Mouse (Mus musculus): Measurements from ENCODE around the gene Zfp36l2. TPM values are rescaled to one million over a fixed set of nuclear protein-coding genes. Genes with fewer than 3 reads are reported as not detected.

Zfp36l2 gene
- total and polyA plus RNA-seq, 3 experiments, result 68.5 to 174 (median 93.6) TPM

DNA sequence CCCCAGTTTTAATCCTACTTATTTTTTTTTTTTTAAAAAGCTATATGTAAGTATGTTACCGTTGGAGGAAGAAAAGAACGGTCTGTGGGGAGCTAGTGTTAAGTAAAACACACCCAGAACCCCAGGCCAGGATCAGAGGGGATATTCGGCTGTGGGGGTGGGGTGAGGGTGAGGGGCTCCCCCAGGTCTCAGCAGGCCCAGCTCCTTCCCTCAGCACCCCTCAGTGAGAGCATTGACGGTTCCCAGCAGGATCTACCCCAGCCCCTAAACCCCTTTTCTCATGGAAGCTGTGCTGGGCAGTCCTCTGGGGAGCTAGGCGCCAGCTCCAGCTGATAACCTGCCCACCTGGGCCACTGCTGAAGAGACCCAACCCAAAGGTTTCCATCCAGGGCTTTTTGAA, 38.2 kb downstream of the Zfp36l2 start:
- H3K27ac ChIP-seq (ENCODE audit: control insufficient read depth, low read depth, low read length), result peak overlapping the region; percentile 99
- TF ChIP-seq RCOR1 (IDR thresholded peaks at IDR 0.05; ENCODE audit: low read depth, low read length) (no peak), SIN3A (IDR thresholded peaks at IDR 0.05; ENCODE audit: low read length) (0 out of 2 replicates have a peak, but pooled peaks have one; percentile 1)
- H3K36me3 ChIP-seq (ENCODE audit: control insufficient read depth in 1 of 2, insufficient read depth in 2 of 2, low read length in 2 of 2), result peaks cover 0 to 71% of the 10 kb centered on the region in 2 experiments; a peak in 2 of 4 replicates
- no peak overlapping the region for H3K4me3 ChIP-seq (ENCODE audit: control insufficient read depth in 1 of 2, insufficient read depth in 1 of 2, low read depth in 2 of 2, low read length in 2 of 2)
- no peak for DNase-seq (ENCODE audit: low read depth, low spot score)
- H3K4me1 ChIP-seq (ENCODE audit: control insufficient read depth in 1 of 2, insufficient read depth in 2 of 2, low read length in 2 of 2), result peaks cover 35 to 79% of the 10 kb centered on the region in 2 experiments
- H3K9me3 ChIP-seq (replicated peaks; ENCODE audit: insufficient read depth, low read length), result no peaks in the 10 kb centered on the region
- no peaks in the 10 kb centered on the region for H3K27me3 ChIP-seq (ENCODE audit: control insufficient read depth in 1 of 2, insufficient read depth in 2 of 2, low read length in 2 of 2)
- peak overlapping the region; percentile 10 for H3K9ac ChIP-seq (ENCODE audit: control insufficient read depth, low read depth, low read length, poor library complexity, severe bottlenecking)
- H3K79me2 ChIP-seq (ENCODE audit: control insufficient read depth, insufficient read depth, low read length, poor library complexity), result peaks cover 14% of the 10 kb centered on the region

DNA sequence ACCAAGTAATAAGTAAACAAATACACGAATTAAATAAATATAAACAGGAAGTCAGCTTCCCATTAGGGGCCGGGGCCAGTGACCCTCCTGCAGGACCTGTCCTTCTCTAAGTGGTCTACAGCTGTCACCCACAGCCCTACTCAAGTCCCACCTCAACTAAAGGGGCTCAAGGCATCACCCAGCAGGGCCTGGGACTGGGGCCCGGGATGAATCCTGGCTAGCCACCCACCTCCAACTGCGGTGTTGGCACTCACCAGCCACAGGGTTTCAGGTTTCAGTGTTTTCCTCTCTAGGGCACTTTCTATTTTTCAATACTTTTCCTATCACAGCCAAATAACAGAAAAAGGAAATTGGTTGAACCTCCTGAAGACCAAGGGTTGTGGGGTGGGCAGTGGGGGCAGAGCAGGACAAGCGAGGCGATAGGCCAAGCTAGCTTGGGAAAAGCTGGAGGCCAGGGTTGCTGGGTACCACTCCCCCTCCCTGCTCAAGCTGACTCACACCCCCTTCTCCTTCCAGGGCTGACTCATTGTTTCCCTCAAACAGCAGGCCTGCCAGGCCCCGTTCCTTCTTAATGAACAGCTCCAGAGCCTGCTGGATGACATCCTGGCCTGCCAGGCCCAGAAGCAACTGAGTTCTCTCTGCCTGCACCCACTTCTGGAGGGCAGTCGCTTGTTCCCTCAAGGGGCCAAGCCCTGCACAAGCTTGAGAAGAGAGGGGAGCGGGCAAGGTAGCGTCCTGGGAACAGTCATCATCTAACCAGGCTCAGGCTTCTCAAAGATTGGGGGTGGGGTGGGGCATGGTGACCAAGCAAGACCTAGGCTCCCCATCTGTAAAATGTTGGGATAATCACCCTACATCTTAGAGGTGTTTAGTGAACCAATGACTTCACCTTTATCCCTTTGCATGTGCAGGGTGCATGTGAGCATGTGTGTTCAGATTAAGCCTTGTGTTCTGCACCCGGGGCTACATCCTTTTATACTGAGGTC, 39.0 kb downstream of the Zfp36l2 start:
- Histone ChIP-seq H3K27ac (ENCODE audit: control insufficient read depth, low read depth, low read length) (peak overlapping the region; percentile 99), H3K36me3 (ENCODE audit: control insufficient read depth in 1 of 2, insufficient read depth in 2 of 2, low read length in 2 of 2) (peaks cover 0 to 67% of the 10 kb centered on the region in 2 experiments; a peak in 2 of 4 replicates), H3K27me3 (ENCODE audit: control insufficient read depth in 1 of 2, insufficient read depth in 2 of 2, low read length in 2 of 2) (no peaks in the 10 kb centered on the region), H3K4me1 (ENCODE audit: control insufficient read depth in 1 of 2, insufficient read depth in 2 of 2, low read length in 2 of 2) (peaks cover 31 to 81% of the 10 kb centered on the region in 2 experiments), H3K9ac (ENCODE audit: control insufficient read depth, low read depth, low read length, poor library complexity, severe bottlenecking) (peak overlapping the region; percentile 55), H3K4me3 (ENCODE audit: control insufficient read depth in 1 of 2, insufficient read depth in 1 of 2, low read depth in 2 of 2, low read length in 2 of 2) (peak overlapping the region; percentile 2 to 10; a peak in 2 of 4 replicates), H3K79me2 (ENCODE audit: control insufficient read depth, insufficient read depth, low read length, poor library complexity) (peaks cover 13% of the 10 kb centered on the region), H3K9me3 (replicated peaks; ENCODE audit: insufficient read depth, low read length) (no peaks in the 10 kb centered on the region)
- DNase-seq (ENCODE audit: low read depth, low spot score), result peak; percentile 93
- TF ChIP-seq SMC3 (IDR thresholded peaks at IDR 0.05; ENCODE audit: low read depth, low read length), result no peak
- peak; percentile 36; the same call in 1 of the 2 replicates for TF ChIP-seq TBP (IDR thresholded peaks at IDR 0.05; ENCODE audit: low read depth, low read length)
- no peak for TF ChIP-seq ZNF384 (IDR thresholded peaks at IDR 0.05; ENCODE audit: low read depth, low read length)
- TF ChIP-seq JUND (IDR thresholded peaks at IDR 0.05; ENCODE audit: low read depth, low read length), result peak; percentile 90
- TF ChIP-seq RCOR1 (IDR thresholded peaks at IDR 0.05; ENCODE audit: low read depth, low read length), result peak; percentile 52; the same call in 1 of the 2 replicates
- no peak for TF ChIP-seq GATA1 (IDR thresholded peaks at IDR 0.05; ENCODE audit: low read depth, low read length)
- TF ChIP-seq ETS1 (IDR thresholded peaks at IDR 0.05; ENCODE audit: low read depth, low read length), result peak; percentile 80; the same call in 1 of the 2 replicates
- TF ChIP-seq ELF1 (IDR thresholded peaks at IDR 0.05; ENCODE audit: low read depth, low read length), result no peak
- peak; percentile 51; the same call in 1 of the 2 replicates for TF ChIP-seq TCF12 (IDR thresholded peaks at IDR 0.05; ENCODE audit: low read depth, low read length)
- peak in 1 of 2 experiments; percentile 48; a peak in 1 of 4 replicates for TF ChIP-seq POLR2A (IDR thresholded peaks at IDR 0.05; ENCODE audit: control insufficient read depth in 1 of 2, insufficient read depth in 1 of 2, low read depth in 1 of 2, low read length in 2 of 2, poor library complexity in 1 of 2)
- 0 out of 2 replicates have a peak, but pooled peaks have one; percentile 26 for TF ChIP-seq MYC (IDR thresholded peaks at IDR 0.05; ENCODE audit: low read depth, low read length)
- peak; percentile 64 to 71 for TF ChIP-seq EP300 (IDR thresholded peaks at IDR 0.05; ENCODE audit: low read depth in 1 of 2, low read length in 2 of 2)
- TF ChIP-seq ZKSCAN1 (IDR thresholded peaks at IDR 0.05; ENCODE audit: low read depth, low read length), result no peak
- TF ChIP-seq HCFC1 (IDR thresholded peaks at IDR 0.05; ENCODE audit: low read depth, low read length), result 0 out of 2 replicates have a peak, but pooled peaks have one; percentile 13
- peak; percentile 26; the same call in 1 of the 2 replicates for TF ChIP-seq NELFE (IDR thresholded peaks at IDR 0.05; ENCODE audit: low read depth, low read length)
- peak; percentile 36; the same call in 1 of the 2 replicates for TF ChIP-seq MAFK (IDR thresholded peaks at IDR 0.05; ENCODE audit: borderline replicate concordance, low read depth, low read length)
- TF ChIP-seq MYB (IDR thresholded peaks at IDR 0.05; ENCODE audit: low read depth, low read length), result peak; percentile 53; the same call in 1 of the 2 replicates
- no peak for TF ChIP-seq ZMIZ1 (IDR thresholded peaks at IDR 0.05; ENCODE audit: low read depth, low read length)
- TF ChIP-seq BHLHE40 (IDR thresholded peaks at IDR 0.05; ENCODE audit: borderline replicate concordance, low read depth, low read length), result peak; percentile 15; the same call in 1 of the 2 replicates
- 0 out of 2 replicates have a peak, but pooled peaks have one; percentile 32 for TF ChIP-seq GABPA (IDR thresholded peaks at IDR 0.05; ENCODE audit: low read depth, low read length)
- 0 out of 2 replicates have a peak, but pooled peaks have one; percentile 82 for TF ChIP-seq CHD1 (IDR thresholded peaks at IDR 0.05; ENCODE audit: low read depth, low read length)
- peak; percentile 53; the same call in 1 of the 2 replicates for TF ChIP-seq MXI1 (IDR thresholded peaks at IDR 0.05; ENCODE audit: low read depth, low read length)
- peak; percentile 82; the same call in 1 of the 2 replicates for TF ChIP-seq MAZ (IDR thresholded peaks at IDR 0.05; ENCODE audit: low read depth, low read length)
- peak; percentile 54 for TF ChIP-seq SIN3A (IDR thresholded peaks at IDR 0.05; ENCODE audit: low read length)
- peak; percentile 55; the same call in 1 of the 2 replicates for TF ChIP-seq MAX (IDR thresholded peaks at IDR 0.05; ENCODE audit: low read length)
